Mouse (Mus musculus): ENCODE results near the gene Oosp1. TPM values are rescaled to one million over a fixed set of nuclear protein-coding genes. Genes with fewer than 3 reads are reported as not detected.

The Oosp1 gene
- not detected in 2 replicates for polyA plus RNA-seq (2014; fragmentation: Nextera tagmentation; extraction: Ambion mirVana)

GRCm38 (mm10) chr19:11690839-11691238 is at the start of gene Oosp1:
TSS of gene Oosp1 (minus strand) at chr19:11691150.
- Histone ChIP-seq H3K27ac (ENCODE audit: low read depth, low read length) (no peak within 1 kb of the TSS), H3K4me1 (ENCODE audit: control insufficient read depth, insufficient read depth, low read length) (no peaks in the 10 kb centered on the region)

GRCm38 (mm10) chr19:11736455-11736854 is 45.5 kb upstream of the Oosp1 start:
- 58% methylated on average over 1 of the region's 1 CpGs for WGBS
- no peak for ATAC-seq (ENCODE audit: low FRiP score, low TSS enrichment)
- H3K4me2 ChIP-seq (replicated peaks; ENCODE audit: low read depth, low read length): no peak overlapping the region

More at GRCm38 (mm10) chr19:11690839-11691238, at the start of gene Oosp1:
- H3K9me3 ChIP-seq (ENCODE audit: control insufficient read depth, low read length): no peaks in the 10 kb centered on the region
- H3K4me2 ChIP-seq (replicated peaks; ENCODE audit: low read depth, low read length): no peak within 1 kb of the TSS
- WGBS: 56% methylated on average over 5 of the region's 5 CpGs
- H3K9ac ChIP-seq (ENCODE audit: low read depth, low read length): no peak within 1 kb of the TSS
- no peak for ATAC-seq (ENCODE audit: low FRiP score, low TSS enrichment)
- no peaks in the 10 kb centered on the region for H3K27me3 ChIP-seq (ENCODE audit: control insufficient read depth, insufficient read depth, low read length)
- no peaks in the 10 kb centered on the region for H3K36me3 ChIP-seq (ENCODE audit: control insufficient read depth, insufficient read depth, low read length)
- no peak within 1 kb of the TSS for H3K4me3 ChIP-seq (ENCODE audit: low read length)

GRCm38 (mm10) chr19:11730278-11730677 is 39.3 kb upstream of the Oosp1 start:
- Histone ChIP-seq H3K27me3 (ENCODE audit: control insufficient read depth, insufficient read depth, low read length) (no peaks in the 10 kb centered on the region), H3K9me3 (ENCODE audit: control insufficient read depth, low read length) (no peaks in the 10 kb centered on the region), H3K27ac (ENCODE audit: low read depth, low read length) (no peak overlapping the region), H3K9ac (ENCODE audit: low read depth, low read length) (no peak overlapping the region), H3K4me3 (ENCODE audit: low read length) (no peak overlapping the region), H3K4me1 (ENCODE audit: control insufficient read depth, insufficient read depth, low read length) (no peaks in the 10 kb centered on the region), H3K4me2 (replicated peaks; ENCODE audit: low read depth, low read length) (no peak overlapping the region), H3K36me3 (ENCODE audit: control insufficient read depth, insufficient read depth, low read length) (no peaks in the 10 kb centered on the region)
- no peak for ATAC-seq (ENCODE audit: low FRiP score, low TSS enrichment)
- 85% methylated on average over 1 of the region's 1 CpGs for WGBS

More at GRCm38 (mm10) chr19:11736455-11736854, 45.5 kb upstream of the Oosp1 start:
- H3K9me3 ChIP-seq (ENCODE audit: control insufficient read depth, low read length): no peaks in the 10 kb centered on the region
- no peaks in the 10 kb centered on the region for H3K27me3 ChIP-seq (ENCODE audit: control insufficient read depth, insufficient read depth, low read length)
- H3K27ac ChIP-seq (ENCODE audit: low read depth, low read length): no peak overlapping the region
- no peaks in the 10 kb centered on the region for H3K4me1 ChIP-seq (ENCODE audit: control insufficient read depth, insufficient read depth, low read length)
- no peaks in the 10 kb centered on the region for H3K36me3 ChIP-seq (ENCODE audit: control insufficient read depth, insufficient read depth, low read length)
- no peak overlapping the region for H3K4me3 ChIP-seq (ENCODE audit: low read length)
- H3K9ac ChIP-seq (ENCODE audit: low read depth, low read length): no peak overlapping the region

DNA sequence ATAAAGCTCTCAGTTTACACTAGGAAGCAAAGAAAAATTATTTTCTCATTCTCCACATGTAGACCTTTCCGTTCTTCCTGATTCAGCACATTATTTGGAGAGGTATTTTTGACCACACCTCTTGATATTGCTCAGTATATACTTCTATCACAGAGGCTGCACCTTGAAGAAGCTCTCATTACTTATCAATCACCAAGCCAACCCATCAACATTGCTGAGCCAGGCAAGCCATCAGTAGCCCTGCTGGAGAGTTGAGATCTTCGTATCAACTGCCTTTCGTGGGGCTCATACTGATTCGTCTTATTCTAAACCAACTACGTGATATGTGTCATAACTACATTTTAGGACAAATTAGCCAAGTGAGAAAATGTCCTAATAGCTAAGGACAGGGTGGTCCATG is 36.4 kb upstream of the Oosp1 start:
- Histone ChIP-seq H3K36me3 (ENCODE audit: control insufficient read depth, insufficient read depth, low read length) (no peaks in the 10 kb centered on the region), H3K9ac (ENCODE audit: low read depth, low read length) (no peak overlapping the region), H3K4me2 (replicated peaks; ENCODE audit: low read depth, low read length) (no peak overlapping the region), H3K4me3 (ENCODE audit: low read length) (no peak overlapping the region), H3K9me3 (ENCODE audit: control insufficient read depth, low read length) (no peaks in the 10 kb centered on the region), H3K27me3 (ENCODE audit: control insufficient read depth, insufficient read depth, low read length) (no peaks in the 10 kb centered on the region), H3K4me1 (ENCODE audit: control insufficient read depth, insufficient read depth, low read length) (no peaks in the 10 kb centered on the region), H3K27ac (ENCODE audit: low read depth, low read length) (no peak overlapping the region)
- 91% methylated on average over 5 of the region's 5 CpGs for WGBS
- no peak for ATAC-seq (ENCODE audit: low FRiP score, low TSS enrichment)

- no peak overlapping the region for H3K4me3 ChIP-seq (ENCODE audit: low read length)
- no peaks in the 10 kb centered on the region for H3K4me1 ChIP-seq (ENCODE audit: control insufficient read depth, insufficient read depth, low read length)
- H3K4me2 ChIP-seq (replicated peaks; ENCODE audit: low read depth, low read length): no peak overlapping the region
- no peak overlapping the region for H3K9ac ChIP-seq (ENCODE audit: low read depth, low read length)
- WGBS: 82% methylated on average over 2 of the region's 2 CpGs
- no peaks in the 10 kb centered on the region for H3K27me3 ChIP-seq (ENCODE audit: control insufficient read depth, insufficient read depth, low read length)
- H3K36me3 ChIP-seq (ENCODE audit: control insufficient read depth, insufficient read depth, low read length): no peaks in the 10 kb centered on the region
- H3K27ac ChIP-seq (ENCODE audit: low read depth, low read length): no peak overlapping the region
- ATAC-seq (ENCODE audit: low FRiP score, low TSS enrichment): no peak
- no peaks in the 10 kb centered on the region for H3K9me3 ChIP-seq (ENCODE audit: control insufficient read depth, low read length)
These were observed 35.0 kb upstream of the Oosp1 start for GRCm38 (mm10) chr19:11725915-11726314.

- WGBS: 86% methylated on average over 6 of the region's 6 CpGs
- Histone ChIP-seq H3K27ac (ENCODE audit: low read depth, low read length) (no peak overlapping the region), H3K9me3 (ENCODE audit: control insufficient read depth, low read length) (no peaks in the 10 kb centered on the region), H3K27me3 (ENCODE audit: control insufficient read depth, insufficient read depth, low read length) (no peaks in the 10 kb centered on the region), H3K4me3 (ENCODE audit: low read length) (no peak overlapping the region), H3K4me2 (replicated peaks; ENCODE audit: low read depth, low read length) (no peak overlapping the region), H3K4me1 (ENCODE audit: control insufficient read depth, insufficient read depth, low read length) (no peaks in the 10 kb centered on the region), H3K9ac (ENCODE audit: low read depth, low read length) (no peak overlapping the region), H3K36me3 (ENCODE audit: control insufficient read depth, insufficient read depth, low read length) (no peaks in the 10 kb centered on the region)
- no peak for ATAC-seq (ENCODE audit: low FRiP score, low TSS enrichment)
These were observed 33.3 kb upstream of the Oosp1 start for GRCm38 (mm10) chr19:11724275-11724674.

GRCm38 (mm10) chr19:11723870-11724269 is 32.9 kb upstream of the Oosp1 start:
- no peaks in the 10 kb centered on the region for H3K36me3 ChIP-seq (ENCODE audit: control insufficient read depth, insufficient read depth, low read length)
- 92% methylated on average over 2 of the region's 2 CpGs for WGBS
- no peaks in the 10 kb centered on the region for H3K9me3 ChIP-seq (ENCODE audit: control insufficient read depth, low read length)
- no peak overlapping the region for H3K27ac ChIP-seq (ENCODE audit: low read depth, low read length)
- H3K9ac ChIP-seq (ENCODE audit: low read depth, low read length): no peak overlapping the region
- no peak overlapping the region for H3K4me3 ChIP-seq (ENCODE audit: low read length)
- no peak overlapping the region for H3K4me2 ChIP-seq (replicated peaks; ENCODE audit: low read depth, low read length)
- ATAC-seq (ENCODE audit: low FRiP score, low TSS enrichment): no peak
- no peaks in the 10 kb centered on the region for H3K27me3 ChIP-seq (ENCODE audit: control insufficient read depth, insufficient read depth, low read length)
- no peaks in the 10 kb centered on the region for H3K4me1 ChIP-seq (ENCODE audit: control insufficient read depth, insufficient read depth, low read length)

- Histone ChIP-seq H3K27ac (ENCODE audit: low read depth, low read length) (no peak overlapping the region), H3K36me3 (ENCODE audit: control insufficient read depth, insufficient read depth, low read length) (no peaks in the 10 kb centered on the region), H3K9ac (ENCODE audit: low read depth, low read length) (no peak overlapping the region), H3K9me3 (ENCODE audit: control insufficient read depth, low read length) (no peaks in the 10 kb centered on the region), H3K4me2 (replicated peaks; ENCODE audit: low read depth, low read length) (no peak overlapping the region), H3K27me3 (ENCODE audit: control insufficient read depth, insufficient read depth, low read length) (no peaks in the 10 kb centered on the region), H3K4me3 (ENCODE audit: low read length) (no peak overlapping the region), H3K4me1 (ENCODE audit: control insufficient read depth, insufficient read depth, low read length) (no peaks in the 10 kb centered on the region)
- ATAC-seq (ENCODE audit: low FRiP score, low TSS enrichment): no peak
- WGBS: 94% methylated on average over 3 of the region's 3 CpGs
These were observed 29.1 kb upstream of the Oosp1 start for GRCm38 (mm10) chr19:11720071-11720470.

DNA sequence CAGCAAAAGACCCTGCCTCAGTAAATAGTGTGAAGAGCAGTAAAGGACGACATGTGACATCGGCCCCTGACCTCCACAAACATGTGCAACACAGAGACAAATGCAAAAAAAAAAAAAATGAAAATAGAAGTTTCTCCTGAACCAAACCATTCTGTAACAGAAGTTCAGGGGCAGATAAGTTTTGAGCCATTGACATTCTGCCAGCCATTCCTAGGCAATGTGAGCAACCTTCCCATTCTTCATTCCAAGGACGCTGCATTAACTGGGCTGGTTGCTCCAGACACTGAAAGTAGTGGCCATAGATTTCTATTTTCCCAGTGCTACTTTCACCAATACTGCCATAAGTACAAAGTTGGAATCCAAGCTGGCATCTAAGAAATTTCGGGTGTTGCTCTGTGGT is 21.5 kb upstream of the Oosp1 start:
- Histone ChIP-seq H3K27me3 (ENCODE audit: control insufficient read depth, insufficient read depth, low read length) (no peaks in the 10 kb centered on the region), H3K36me3 (ENCODE audit: control insufficient read depth, insufficient read depth, low read length) (no peaks in the 10 kb centered on the region), H3K9me3 (ENCODE audit: control insufficient read depth, low read length) (no peaks in the 10 kb centered on the region), H3K4me2 (replicated peaks; ENCODE audit: low read depth, low read length) (no peak overlapping the region), H3K4me3 (ENCODE audit: low read length) (no peak overlapping the region), H3K27ac (ENCODE audit: low read depth, low read length) (no peak overlapping the region), H3K9ac (ENCODE audit: low read depth, low read length) (no peak overlapping the region), H3K4me1 (ENCODE audit: control insufficient read depth, insufficient read depth, low read length) (no peaks in the 10 kb centered on the region)
- ATAC-seq (ENCODE audit: low FRiP score, low TSS enrichment): no peak
- WGBS: 84% methylated on average over 4 of the region's 4 CpGs
